Comparison of ENCODE assay signal across 29 mouse cellular contexts in genomic region chr9:65600951-65601350, GRCm38 (mm10). TPM values are rescaled to one million over a fixed set of nuclear protein-coding genes. Genes with fewer than 3 reads are reported as not detected.
DNase-seq lines count a peak whose midpoint lies in the region; ATAC-seq and TF ChIP-seq lines count a peak whose summit lies in the region.
"Had no signal": no experiment of that assay in that cellular context is flagged by ENCODE, and none has a peak within 500 bp of the region (broad histone marks: within the 10 kb centered on the region; RNA-seq: fewer than 3 reads in every experiment).

No protein-coding gene starts in this region.

- 71% methylated on average over 2 of the region's 2 CpGs for WGBS in hindbrain, embryonic 16.5 days

- intact Hi-C loops in left cerebral cortex, postnatal 14 days (cut with DNase I), result loop anchor here (5.0 kb wide), 1 partner anchor 251 kb away; no protein-coding TSS in a partner anchor

- H3K9me3 ChIP-seq in CH12.LX (replicated peaks; ENCODE audit: low read length), result no peaks in the 10 kb centered on the region
- no peaks in the 10 kb centered on the region for H3K9me3 ChIP-seq in hindbrain, embryonic 16.5 days (ENCODE audit: control insufficient read depth, low read length)
- H3K9me3 ChIP-seq: forebrain, embryonic 10.5 days; forebrain, embryonic 13.5 days; heart, embryonic 12.5 days; heart, embryonic 15.5 days had no signal

- peaks cover 0 to 5% of the 10 kb centered on the region in 2 experiments for H3K36me3 ChIP-seq in CH12.LX (replicated peaks in 1 of 2; ENCODE audit: control insufficient read depth in 1 of 2, insufficient read depth in 1 of 2, low read length in 1 of 2)
- H3K36me3 ChIP-seq in hindbrain, embryonic 16.5 days (ENCODE audit: control insufficient read depth, insufficient read depth, low read length), result no peaks in the 10 kb centered on the region
- H3K36me3 ChIP-seq: heart, embryonic 15.5 days had no signal

- no peaks in the 10 kb centered on the region for H3K4me1 ChIP-seq in CH12.LX (ENCODE audit: control insufficient read depth in 1 of 2, insufficient read depth in 2 of 2)
- H3K4me1 ChIP-seq in hindbrain, embryonic 16.5 days (ENCODE audit: control insufficient read depth, insufficient read depth, low read depth, low read length), result no peaks in the 10 kb centered on the region; the same call in 1 of the 2 replicates
- H3K4me1 ChIP-seq: forebrain, embryonic 13.5 days had no signal

- no peak overlapping the region for H3K4me2 ChIP-seq in CH12.LX (ENCODE audit: insufficient read depth, low read depth, poor library complexity, severe bottlenecking)
- no peak overlapping the region for H3K4me2 ChIP-seq in hindbrain, embryonic 16.5 days (ENCODE audit: low read length)
- H3K4me2 ChIP-seq: forebrain, embryonic 13.5 days; heart, embryonic 12.5 days; heart, embryonic 15.5 days; hindbrain, embryonic 14.5 days had no signal

- no peak for TF ChIP-seq EP300 in CH12.LX (IDR thresholded peaks at IDR 0.05; ENCODE audit: low read length)

- no peak for ATAC-seq in megakaryocyte-erythroid progenitor cell, adult 5-6 weeks (replicated peaks; ENCODE audit: low FRiP score, low TSS enrichment, poor library complexity, severe bottlenecking)
- no peak for ATAC-seq in hindbrain, embryonic 16.5 days
- ATAC-seq: activated CD4-positive, CD25-positive, alpha-beta regulatory T cell, adult 4 months; forebrain, embryonic 13.5 days; forebrain, embryonic 16.5 days; intestine, postnatal 0 days; Patski had no signal

- in situ Hi-C loops in CH12.LX (cut with MboI; ENCODE audit: low pct_ligation_motif_present, low pct_unique_long_range_greater_than_20kb, low sequenced_read_pairs), result loop anchor here (10.0 kb wide), 1 partner anchor 244 kb away; no protein-coding TSS in a partner anchor

- H3K27ac ChIP-seq in CH12.LX (ENCODE audit: insufficient read depth, low read depth), result no peak overlapping the region
- H3K27ac ChIP-seq in hindbrain, embryonic 16.5 days (ENCODE audit: low read depth, low read length), result no peak overlapping the region
- H3K27ac ChIP-seq: forebrain, embryonic 10.5 days; forebrain, embryonic 13.5 days; heart, embryonic 15.5 days; hindbrain, embryonic 14.5 days had no signal

- no peak overlapping the region for H3K4me3 ChIP-seq in CH12.LX (replicated peaks in 1 of 3; ENCODE audit: low read depth in 2 of 3, low read length in 2 of 3, poor library complexity in 1 of 3)
- H3K4me3 ChIP-seq in hindbrain, embryonic 16.5 days (ENCODE audit: low read length), result no peak overlapping the region
- H3K4me3 ChIP-seq: forebrain, embryonic 10.5 days; forebrain, embryonic 13.5 days; heart, embryonic 12.5 days; heart, embryonic 15.5 days had no signal

- TF ChIP-seq RAD21 in CH12.LX (IDR thresholded peaks at IDR 0.05; ENCODE audit: low read depth, low read length), result no peak

- no peak for DNase-seq in CH12.LX (ENCODE audit: extremely low read depth)
- DNase-seq in ES-CJ7 (ENCODE audit: low read depth, low spot score), result peak; percentile 81
- DNase-seq in R1 (ENCODE audit: low read depth, low spot score), result peak; percentile 89
- DNase-seq in left cerebral cortex, postnatal 14 days (ENCODE audit: low spot score in 2 of 2), result no peak
- DNase-seq in retina, postnatal 1 day, result no peak
- DNase-seq: adrenal gland, postnatal 10 days; adrenal gland, postnatal 36 days; B cell, adult 2 months; cerebellum, adult 18-20 months; cerebellum, adult 9-10 months; cerebellum, postnatal 14 days; gastrocnemius, postnatal 10 days; heart, adult 18-20 months; heart, postnatal 10 days; heart, postnatal 4 days; kidney, adult 8-10 months had no signal

- dilution Hi-C loops in CH12.LX (cut with MboI; ENCODE audit: extremely low pct_ligation_motif_present, extremely low pct_unique_long_range_greater_than_20kb, low sequenced_read_pairs), result no loop called here

- H3K9ac ChIP-seq in CH12.LX (ENCODE audit: insufficient read depth, low read depth), result no peak overlapping the region
- H3K9ac ChIP-seq in hindbrain, embryonic 16.5 days (ENCODE audit: low read depth, low read length), result no peak overlapping the region
- H3K9ac ChIP-seq: forebrain, embryonic 13.5 days; heart, embryonic 12.5 days; heart, embryonic 15.5 days; hindbrain, embryonic 14.5 days had no signal

- no peak for TF ChIP-seq POLR2A in CH12.LX (IDR thresholded peaks at IDR 0.05; ENCODE audit: low read depth, low read length)

- H3K27me3 ChIP-seq in CH12.LX (replicated peaks), result no peaks in the 10 kb centered on the region
- H3K27me3 ChIP-seq in hindbrain, embryonic 16.5 days (replicated peaks; ENCODE audit: control insufficient read depth, insufficient read depth, low read length), result no peaks in the 10 kb centered on the region
- H3K27me3 ChIP-seq: forebrain, embryonic 13.5 days; heart, embryonic 12.5 days; heart, embryonic 15.5 days; Patski had no signal

- no peaks in the 10 kb centered on the region for H3K79me2 ChIP-seq in CH12.LX (replicated peaks; ENCODE audit: control insufficient read depth, extremely low read depth, insufficient read depth, poor library complexity, severe bottlenecking)

- no peak for TF ChIP-seq CTCF in CH12.LX (conservative IDR thresholded peaks at IDR 0.05 in 1 of 2, IDR thresholded peaks at IDR 0.05 in 1 of 2; ENCODE audit: low read depth in 2 of 2, low read length in 2 of 2)

TF ChIP-seq in CH12.LX, 34 proteins besides CTCF, POLR2A, EP300 and RAD21:
- TF ChIP-seq RCOR1 (conservative IDR thresholded peaks at IDR 0.05; ENCODE audit: low read depth, low read length), result no peak
- no peak for TF ChIP-seq TCF12 (IDR thresholded peaks at IDR 0.05; ENCODE audit: low read depth, low read length)
- TF ChIP-seq ZNF384 (IDR thresholded peaks at IDR 0.05; ENCODE audit: low read depth, low read length), result 0 out of 2 replicates have a peak, but pooled peaks have one; percentile 19
TF ChIP-seq in CH12.LX: peak in this region for 1.

RNA-seq across cellular contexts. Expression of gene Pif1, which starts 14.0 kb away (rescaled TPM):
- 12.2 and 15.7 TPM in 2 replicates for total RNA-seq in CH12.LX (2012; rRNA removed)
- 11.2 and 13.3 TPM in 2 replicates for total RNA-seq in CH12.LX (2014; rRNA removed)
- polyA plus RNA-seq in CH12.LX (2012; ENCODE audit: insufficient read length, low read depth), result 12.3 and 14.5 TPM in 2 replicates
- under 1 TPM; 0.42 to 0.82 TPM for total RNA-seq in left cerebral cortex, postnatal 14 days (2021)
- total RNA-seq in megakaryocyte-erythroid progenitor cell, adult 5-6 weeks (2014; fragmentation: Nextera tagmentation), result 5.0 and 14.3 TPM in 2 replicates
- 6.5 and 6.6 TPM in 2 replicates for total RNA-seq in megakaryocyte-erythroid progenitor cell, adult 5-6 weeks (2017)
- 3.2 and 4.3 TPM in 2 replicates for polyA plus RNA-seq in hindbrain, embryonic 16.5 days (2015; fragmentation: Nextera tagmentation; extraction: Ambion mirVana)
- total RNA-seq: adrenal gland, adult 18-20 months; gastrocnemius, adult 18-20 months; heart, adult 18-20 months had no signal

RNA-seq across cellular contexts. Expression of gene Plekho2, which starts 21.1 kb away (rescaled TPM):
- 13.9 and 16.8 TPM in 2 replicates for total RNA-seq in CH12.LX (2012; rRNA removed)
- 7.2 and 7.9 TPM in 2 replicates for total RNA-seq in CH12.LX (2014; rRNA removed)
- 33.8 and 37.1 TPM in 2 replicates for polyA plus RNA-seq in CH12.LX (2012; ENCODE audit: insufficient read length, low read depth)
- total RNA-seq in left cerebral cortex, postnatal 14 days (2021), result 1 to 10 TPM; 6.5 to 9.6 TPM
- 29.1 and 29.3 TPM in 2 replicates for total RNA-seq in megakaryocyte-erythroid progenitor cell, adult 5-6 weeks (2014; fragmentation: Nextera tagmentation)
- 14.2 and 16.8 TPM in 2 replicates for total RNA-seq in megakaryocyte-erythroid progenitor cell, adult 5-6 weeks (2017)
- polyA plus RNA-seq in hindbrain, embryonic 16.5 days (2015; fragmentation: Nextera tagmentation; extraction: Ambion mirVana), result 7.1 and 8.0 TPM in 2 replicates

RNA-seq across cellular contexts. Expression of gene Rbpms2, which starts 28.5 kb away (rescaled TPM):
- total RNA-seq in CH12.LX (2012; rRNA removed) (0.13 TPM in 1 of 2 replicates, not detected in the other), CH12.LX (2014; rRNA removed) (not detected in 2 replicates)
- 0.34 and 0.95 TPM in 2 replicates for polyA plus RNA-seq in CH12.LX (2012; ENCODE audit: insufficient read length, low read depth)
- total RNA-seq in left cerebral cortex, postnatal 14 days (2021), result 1 to 10 TPM; 1.8 to 2.3 TPM
- 1.9 TPM in 1 of 2 replicates, not detected in the other for total RNA-seq in megakaryocyte-erythroid progenitor cell, adult 5-6 weeks (2014; fragmentation: Nextera tagmentation)
- 2.5 and 2.8 TPM in 2 replicates for total RNA-seq in megakaryocyte-erythroid progenitor cell, adult 5-6 weeks (2017)
- polyA plus RNA-seq in hindbrain, embryonic 16.5 days (2015; fragmentation: Nextera tagmentation; extraction: Ambion mirVana), result 4.6 and 4.7 TPM in 2 replicates

Comparison
In these comparisons a context has a peak if more than half of its experiments do, and no peak if none do; other contexts are left out.
1. DNase-seq: peak in ES-CJ7 (single experiment) and R1 (single experiment); none in CH12.LX (single experiment), left cerebral cortex, postnatal 14 days (0 of 2) and retina, postnatal 1 day (single experiment).